In the genomic region with DNA sequence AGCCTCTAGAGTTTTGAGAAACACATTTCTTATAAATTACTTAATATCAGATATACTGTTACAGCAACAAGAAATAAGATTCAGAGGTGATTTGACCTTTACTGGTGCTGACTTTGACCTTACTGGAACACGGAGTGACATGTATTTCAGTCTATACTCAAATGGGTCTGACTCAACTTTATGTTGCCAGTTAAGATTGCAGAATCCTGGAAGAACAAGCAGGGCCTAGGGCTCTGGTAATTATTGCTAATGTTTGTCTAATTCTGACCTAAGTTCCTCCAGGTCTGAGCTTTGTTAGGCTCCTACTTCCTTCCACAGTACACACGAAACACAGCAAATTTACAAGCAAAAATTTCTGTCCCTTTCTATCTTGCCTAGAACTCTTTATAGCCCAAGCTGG, we compare ENCODE assay signal across 28 mouse cellular contexts. TPM values are rescaled to one million over a fixed set of nuclear protein-coding genes. Genes with fewer than 3 reads are reported as not detected.
DNase-seq lines count a peak whose midpoint lies in the region; ATAC-seq and TF ChIP-seq lines count a peak whose summit lies in the region.
"Had no signal": no experiment of that assay in that cellular context is flagged by ENCODE, and none has a peak within 500 bp of the region (broad histone marks: within the 10 kb centered on the region; RNA-seq: fewer than 3 reads in every experiment).

No protein-coding gene starts in this region.

- no peaks in the 10 kb centered on the region for H3K9me3 ChIP-seq in neural tube, embryonic 15.5 days (replicated peaks)
- H3K9me3 ChIP-seq: embryonic facial prominence, embryonic 10.5 days; embryonic facial prominence, embryonic 12.5 days; forebrain, embryonic 10.5 days; forebrain, embryonic 12.5 days; G1E had no signal

- no peak for ATAC-seq in neural tube, embryonic 15.5 days (ENCODE audit: low FRiP score)
- ATAC-seq: activated CD4-positive, CD25-positive, alpha-beta regulatory T cell, adult 4 months; CD4-positive, CD25-positive, alpha-beta regulatory T cell, adult 4 months; forebrain, embryonic 14.5 days; forebrain, embryonic 16.5 days; Patski had no signal

- no peak overlapping the region for H3K4me3 ChIP-seq in kidney, adult 2 months (ENCODE audit: insufficient read depth, low read depth, low read length)
- no peak overlapping the region for H3K4me3 ChIP-seq in left cerebral cortex, adult 2 months
- no peak overlapping the region for H3K4me3 ChIP-seq in neural tube, embryonic 15.5 days (replicated peaks)
- H3K4me3 ChIP-seq: embryonic facial prominence, embryonic 10.5 days; embryonic facial prominence, embryonic 12.5 days; forebrain, embryonic 10.5 days; forebrain, embryonic 12.5 days had no signal

- H3K4me2 ChIP-seq in neural tube, embryonic 15.5 days = no peak overlapping the region
- H3K4me2 ChIP-seq: embryonic facial prominence, embryonic 12.5 days; forebrain, embryonic 12.5 days had no signal

- DNase-seq in kidney, adult 2 months = peak; percentile 8
- no peak for DNase-seq in kidney, adult 9 months
- no peak for DNase-seq in left cerebral cortex, adult 2 months (ENCODE audit: extremely low spot score in 1 of 2, low spot score in 2 of 2)
- DNase-seq in left cerebral cortex, postnatal 4 days = no peak
- peak; percentile 87 for DNase-seq in gonadal fat pad, adult 2 months (ENCODE audit: low read depth)
- no peak for DNase-seq in urinary bladder, postnatal 14 days (ENCODE audit: low spot score)
- DNase-seq: adrenal gland, adult 8-10 months; adrenal gland, postnatal 14 days; adrenal gland, postnatal 36 days; B cell, adult 2 months; cerebellum, adult 11-12 months; cerebellum, adult 2 months; cerebellum, adult 9-10 months; cerebellum, postnatal 10 days; cerebellum, postnatal 25 days; embryo, embryonic 11 days had no signal

- H3K27ac ChIP-seq in kidney, adult 2 months (ENCODE audit: insufficient read depth, low read depth, low read length) = peak overlapping the region; percentile 16; the same call in 1 of the 2 replicates
- peak overlapping the region; percentile 34 for H3K27ac ChIP-seq in left cerebral cortex, adult 2 months
- H3K27ac ChIP-seq in neural tube, embryonic 15.5 days (replicated peaks) = no peak overlapping the region
- H3K27ac ChIP-seq: embryonic facial prominence, embryonic 10.5 days; embryonic facial prominence, embryonic 12.5 days; forebrain, embryonic 10.5 days; forebrain, embryonic 12.5 days had no signal

- no peaks in the 10 kb centered on the region for H3K36me3 ChIP-seq in kidney, adult 2 months (ENCODE audit: control insufficient read depth, insufficient read depth, low read length)
- no peaks in the 10 kb centered on the region for H3K36me3 ChIP-seq in neural tube, embryonic 15.5 days
- H3K36me3 ChIP-seq: embryonic facial prominence, embryonic 10.5 days; embryonic facial prominence, embryonic 12.5 days; G1E had no signal

- TF ChIP-seq CTCF in kidney, adult 2 months (conservative IDR thresholded peaks at IDR 0.05; ENCODE audit: insufficient read depth, insufficient read length, low read depth, low read length) = no peak
- no peak for TF ChIP-seq CTCF in left cerebral cortex, adult 2 months (IDR thresholded peaks at IDR 0.05)

- intact Hi-C loops in left cerebral cortex, adult 2 months (cut with DNase I) = no loop called here
- intact Hi-C loops in left cerebral cortex, postnatal 4 days (cut with DNase I) = no loop called here

- H3K4me1 ChIP-seq in kidney, adult 2 months (ENCODE audit: control insufficient read depth, insufficient read depth, low read length) = peaks cover 9% of the 10 kb centered on the region
- 0 out of 2 replicates have a peak, but pooled peaks cover 3% of the 10 kb centered on the region for H3K4me1 ChIP-seq in neural tube, embryonic 15.5 days
- H3K4me1 ChIP-seq: embryonic facial prominence, embryonic 10.5 days; embryonic facial prominence, embryonic 12.5 days; forebrain, embryonic 10.5 days had no signal

- 46% methylated on average over 2 of the region's 2 CpGs for WGBS in kidney, adult 2 months
- 97% methylated on average over 2 of the region's 2 CpGs for WGBS in neural tube, embryonic 15.5 days

- no peaks in the 10 kb centered on the region for H3K27me3 ChIP-seq in kidney, adult 2 months (replicated peaks; ENCODE audit: control insufficient read depth, insufficient read depth, low read length)
- H3K27me3 ChIP-seq in neural tube, embryonic 15.5 days (replicated peaks) = no peaks in the 10 kb centered on the region
- H3K27me3 ChIP-seq: CH12.LX; embryonic facial prominence, embryonic 12.5 days; forebrain, embryonic 12.5 days; Patski had no signal

- no peak overlapping the region for H3K9ac ChIP-seq in neural tube, embryonic 15.5 days (replicated peaks)
- H3K9ac ChIP-seq: embryonic facial prominence, embryonic 12.5 days; forebrain, embryonic 12.5 days had no signal

- TF ChIP-seq POLR2A in kidney, adult 2 months (IDR thresholded peaks at IDR 0.05; ENCODE audit: low read depth, low read length) = no peak

RNA-seq across cellular contexts. Expression of gene Itgb8, which starts 28.0 kb away (rescaled TPM):
- 16.5 and 17.3 TPM in 2 replicates for polyA plus RNA-seq in kidney, adult 2 months (2012; rRNA removed)
- total RNA-seq in left cerebral cortex, adult 2 months (2021) = 10 to 100 TPM; 38.8 to 39.2 TPM
- total RNA-seq in left cerebral cortex, postnatal 4 days (2021) = 10 to 100 TPM; 31.4 to 31.6 TPM
- 0.61 and 1.1 TPM in 2 replicates for polyA plus RNA-seq in gonadal fat pad, adult 2 months (2012; rRNA removed)
- polyA plus RNA-seq in neural tube, embryonic 15.5 days (2015; fragmentation: Nextera tagmentation; extraction: Ambion mirVana) = 6.0 and 6.8 TPM in 2 replicates
- total RNA-seq: CH12.LX had no signal
- polyA plus RNA-seq: G1E had no signal

Comparison
In these comparisons a context has a peak if more than half of its experiments do, and no peak if none do; other contexts are left out.
1. DNase-seq: peak in kidney, adult 2 months (single experiment) and gonadal fat pad, adult 2 months (single experiment); none in kidney, adult 9 months (single experiment), left cerebral cortex, adult 2 months (0 of 2), left cerebral cortex, postnatal 4 days (single experiment) and urinary bladder, postnatal 14 days (single experiment).